Mouse (Mus musculus) midbrain, embryonic 10.5 days (tissue): ENCODE measurements around the gene Nus1. TPM values are rescaled to one million over a fixed set of nuclear protein-coding genes. Genes with fewer than 3 reads are reported as not detected.

Source experiments
- DNase-seq: peaks from one replicate; pipeline ENCODE4 v3.0.0-alpha.2; 2017; ENCODE audit warnings: low spot score
- H3K27ac ChIP-seq: fragments of 300-500 bp; sonication (generic); replicated peaks from 2 replicates; pipeline ENCODE4 v1.5.1; 2016; ENCODE audit warnings: mild to moderate bottlenecking
- H3K27me3 ChIP-seq: fragments of 300-500 bp; sonication (generic); 2 replicates; pipeline ENCODE4 v1.6.1; 2016; ENCODE audit warnings: low read depth, mild to moderate bottlenecking; ENCODE audit not compliant: poor library complexity, severe bottlenecking
- H3K36me3 ChIP-seq: fragments of 300-500 bp; sonication (generic); 2 replicates; pipeline ENCODE4 v1.6.1; 2016; ENCODE audit warnings: mild to moderate bottlenecking, moderate library complexity
- H3K4me1 ChIP-seq: fragments of 300-500 bp; sonication (generic); 2 replicates; pipeline ENCODE4 v1.6.1; 2016
- H3K4me3 ChIP-seq: fragments of 300-500 bp; sonication (generic); 2 replicates; pipeline ENCODE4 v1.5.1; 2016; ENCODE audit warnings: mild to moderate bottlenecking, moderate library complexity
- H3K9me3 ChIP-seq: fragments of 300-500 bp; sonication (generic); replicated peaks from 2 replicates; pipeline ENCODE4 v1.6.1; 2016; ENCODE audit warnings: mild to moderate bottlenecking
- WGBS: fragments of 180-500 bp; shearing (Covaris S2); methylation state at CpG from one replicate; pipeline ENCODE4 v1.1.7; 2016; 5-methylcytosine and 5-hydroxymethylcytosine counted together
- polyA plus RNA-seq: library from polyadenylated mRNA; unstranded; fragments of >200 nt; fragmentation: Nextera tagmentation; extraction: Ambion mirVana; gene quantifications from 2 replicates; pipeline ENCODE4 v1.2.1, GENCODE M21; 2016

Nus1 gene
- 11.3 and 13.1 TPM in 2 replicates for polyA plus RNA-seq

DNA sequence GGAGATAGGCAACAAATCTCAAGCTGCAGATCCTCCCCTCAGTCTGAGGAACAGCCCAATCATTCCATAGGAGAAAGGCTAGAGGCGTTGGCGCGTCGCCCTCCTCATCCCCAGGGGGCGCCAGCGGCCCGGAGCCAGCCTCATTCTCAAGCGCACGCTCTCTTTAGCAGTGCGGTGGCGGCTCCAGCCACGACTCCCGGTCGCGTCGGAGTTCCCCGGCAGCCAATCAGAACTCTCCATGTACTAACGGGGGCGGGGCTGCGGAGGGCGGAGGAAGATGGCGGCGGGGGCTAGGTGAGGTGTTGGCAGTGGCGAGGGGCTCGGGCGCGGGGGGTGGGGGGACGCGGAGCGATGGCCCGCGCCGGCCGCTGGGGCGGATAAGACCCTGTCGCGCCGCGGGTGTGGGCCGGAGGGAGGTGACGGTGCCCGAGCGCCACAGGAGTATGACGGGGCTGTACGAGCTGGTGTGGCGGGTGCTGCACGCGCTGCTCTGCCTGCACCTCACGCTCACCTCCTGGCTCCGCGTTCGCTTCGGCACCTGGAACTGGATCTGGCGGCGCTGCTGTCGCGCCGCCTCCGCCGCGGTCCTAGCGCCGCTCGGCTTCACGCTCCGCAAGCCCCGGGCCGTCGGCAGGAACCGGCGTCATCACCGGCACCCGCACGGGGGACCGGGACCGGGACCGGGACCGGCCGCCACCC is at the start of gene Nus1:
Gene Nus1, plus strand, starts transcription at position 249 of the 699 bp plus-strand sequence.
- Histone ChIP-seq H3K36me3 (peaks cover 3% of the 10 kb centered on the region; the same call in 1 of the 2 replicates), H3K9me3 (no peaks in the 10 kb centered on the region), H3K4me1 (peaks cover 18% of the 10 kb centered on the region), H3K4me3 (peak within 1 kb of the TSS; percentile 97), H3K27ac (peak within 1 kb of the TSS; percentile 90), H3K27me3 (no peaks in the 10 kb centered on the region)
- WGBS: under 1% methylated on average over 79 of the region's 79 CpGs
- DNase-seq: peak; percentile 98

DNA sequence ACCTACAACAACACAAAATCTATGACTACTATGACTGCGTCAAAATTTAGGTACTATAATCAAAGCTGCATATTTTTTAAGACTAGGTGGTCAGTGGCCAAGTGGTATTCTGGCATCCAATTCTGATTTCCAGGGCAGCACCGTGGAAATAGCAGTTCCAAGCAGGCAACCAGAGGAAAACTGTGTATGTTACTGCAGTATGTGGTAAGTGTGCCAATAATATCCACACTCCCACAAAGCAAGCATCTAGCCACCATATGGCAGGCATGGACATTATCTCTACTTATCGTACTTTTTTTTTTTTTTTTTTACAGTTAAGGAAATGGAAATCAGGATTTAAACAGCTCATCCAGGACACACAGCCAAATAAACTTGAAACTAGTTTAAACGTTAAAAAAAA is 49.0 kb upstream of the Nus1 start:
- WGBS: 95% methylated on average over 4 of the region's 4 CpGs
- no peak for DNase-seq

DNA sequence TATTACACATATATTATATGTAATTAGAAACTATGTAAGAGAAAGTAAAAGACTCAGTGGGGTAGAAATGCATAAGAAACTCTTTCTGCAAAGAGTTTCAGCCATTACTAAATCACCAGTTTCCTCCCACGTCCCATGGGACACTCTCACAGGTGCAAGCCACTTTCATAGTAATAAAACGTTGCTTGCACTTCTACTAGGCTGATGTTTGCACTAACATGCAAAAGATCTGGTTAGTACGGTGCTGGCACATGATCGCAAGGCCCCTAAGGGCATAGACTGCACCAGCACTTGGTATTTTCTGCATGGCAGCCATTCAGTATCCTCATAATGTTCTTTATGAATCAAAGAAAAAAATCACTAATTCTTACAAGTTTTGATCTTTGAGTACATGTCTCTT is 43.5 kb upstream of the Nus1 start:
- Histone ChIP-seq H3K27me3 (no peaks in the 10 kb centered on the region), H3K9me3 (no peaks in the 10 kb centered on the region), H3K36me3 (no peaks in the 10 kb centered on the region), H3K27ac (no peak overlapping the region), H3K4me1 (no peaks in the 10 kb centered on the region), H3K4me3 (no peak overlapping the region)
- DNase-seq: no peak
- WGBS: 88% methylated on average over 4 of the region's 4 CpGs

More for the DNA sequence above, 49.0 kb upstream of the Nus1 start:
- no peaks in the 10 kb centered on the region for H3K36me3 ChIP-seq
- no peak overlapping the region for H3K27ac ChIP-seq
- no peaks in the 10 kb centered on the region for H3K9me3 ChIP-seq
- H3K4me3 ChIP-seq: no peak overlapping the region
- H3K4me1 ChIP-seq: no peaks in the 10 kb centered on the region
- no peaks in the 10 kb centered on the region for H3K27me3 ChIP-seq

DNA sequence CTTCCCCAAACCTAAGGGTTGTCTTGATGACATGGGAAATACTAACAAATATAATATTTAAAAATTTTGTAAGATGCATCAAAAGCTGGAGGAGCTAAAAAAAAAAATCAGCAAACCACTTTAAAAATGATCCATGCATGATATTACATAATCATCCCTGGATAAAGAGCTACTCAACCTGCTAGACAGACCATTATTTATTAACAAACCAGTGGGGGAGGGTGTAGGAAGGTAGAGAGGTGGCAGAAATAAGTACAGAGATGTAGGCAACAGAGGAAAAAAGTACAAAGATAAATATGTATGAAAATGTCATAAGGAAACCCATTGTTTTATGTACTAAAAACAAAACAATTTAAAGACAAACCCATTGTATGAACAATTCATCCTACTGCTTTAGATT is 42.7 kb upstream of the Nus1 start:
- Histone ChIP-seq H3K4me3 (no peak overlapping the region), H3K36me3 (no peaks in the 10 kb centered on the region), H3K9me3 (no peaks in the 10 kb centered on the region), H3K27ac (no peak overlapping the region), H3K4me1 (peaks cover 6% of the 10 kb centered on the region), H3K27me3 (no peaks in the 10 kb centered on the region)
- DNase-seq: no peak

DNA sequence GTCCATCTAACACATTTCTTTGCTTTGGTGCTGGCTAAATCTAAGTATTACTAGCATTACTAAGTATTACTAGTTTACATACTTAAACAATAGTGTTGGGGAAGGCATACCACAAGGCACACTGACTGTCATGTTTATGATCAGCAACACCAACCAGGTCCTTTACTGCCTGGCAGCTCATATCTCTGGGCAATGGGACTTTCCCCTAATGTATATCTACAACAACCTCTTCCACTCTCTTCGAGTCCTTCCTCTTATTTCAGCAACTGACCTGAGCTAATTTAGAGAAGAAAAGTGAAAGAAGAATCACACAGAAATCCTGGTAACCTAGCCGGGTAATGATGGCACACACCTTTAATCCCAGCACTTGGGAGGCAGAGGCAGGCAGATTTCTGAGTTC is 40.9 kb upstream of the Nus1 start:
- no peaks in the 10 kb centered on the region for H3K27me3 ChIP-seq
- DNase-seq: no peak
- H3K36me3 ChIP-seq: no peaks in the 10 kb centered on the region
- peaks cover 22% of the 10 kb centered on the region for H3K4me1 ChIP-seq
- H3K27ac ChIP-seq: no peak overlapping the region
- H3K9me3 ChIP-seq: no peaks in the 10 kb centered on the region
- H3K4me3 ChIP-seq: no peak overlapping the region
- 89% methylated on average over 2 of the region's 2 CpGs for whole genome bisulfite sequencing

DNA sequence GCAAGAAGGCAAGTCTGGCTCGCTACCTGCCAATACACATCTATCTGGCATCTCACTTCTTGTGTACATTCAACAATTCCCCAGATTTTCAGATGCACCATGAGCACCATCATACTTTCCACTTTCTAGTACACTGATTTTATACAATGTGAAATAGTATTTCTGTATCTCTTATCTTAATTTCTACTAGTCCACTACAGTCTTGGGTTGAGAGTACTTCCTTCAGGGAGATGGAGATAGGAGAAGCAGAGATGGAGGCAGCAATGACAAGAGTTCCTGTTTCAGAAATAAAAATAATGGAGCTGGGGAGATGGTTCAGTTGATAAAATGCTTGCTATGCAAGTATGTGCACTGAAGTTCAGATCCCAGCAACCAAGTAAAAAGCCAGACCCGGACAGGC is 39.5 kb upstream of the Nus1 start:
- H3K9me3 ChIP-seq: no peaks in the 10 kb centered on the region
- DNase-seq: no peak
- H3K36me3 ChIP-seq: no peaks in the 10 kb centered on the region
- no peaks in the 10 kb centered on the region for H3K27me3 ChIP-seq
- H3K27ac ChIP-seq: no peak overlapping the region
- H3K4me3 ChIP-seq: no peak overlapping the region
- 96% methylated on average over 2 of the region's 2 CpGs for WGBS
- H3K4me1 ChIP-seq: peaks cover 27% of the 10 kb centered on the region

DNA sequence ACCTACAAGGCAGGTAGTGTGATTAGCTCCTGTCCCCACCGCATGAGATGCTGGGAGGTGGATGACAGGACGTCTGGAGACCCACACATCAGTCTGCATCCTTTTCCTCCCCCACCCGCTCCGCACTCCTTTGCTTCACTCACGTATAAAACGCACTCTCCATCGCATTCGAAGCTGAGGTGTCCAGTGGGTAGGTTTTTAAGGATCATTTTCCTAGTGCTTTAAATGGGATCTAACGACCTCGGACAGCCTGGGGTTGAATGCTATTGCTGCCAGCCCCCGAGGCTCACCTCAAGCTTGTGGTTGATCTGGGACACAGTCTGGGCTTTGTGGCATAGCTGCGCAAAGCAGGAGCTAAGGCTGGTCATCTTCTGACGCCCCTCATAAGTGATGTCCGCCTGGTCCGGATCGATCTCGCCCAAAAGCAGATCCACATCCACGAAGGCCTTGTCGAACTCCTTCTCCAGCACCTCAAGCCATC is 36.0 kb upstream of the Nus1 start:
- DNase-seq: no peak
- Histone ChIP-seq H3K4me3 (peak overlapping the region; percentile 88), H3K4me1 (peaks cover 29% of the 10 kb centered on the region), H3K36me3 (no peaks in the 10 kb centered on the region), H3K27ac (peak overlapping the region; percentile 95), H3K9me3 (no peaks in the 10 kb centered on the region), H3K27me3 (no peaks in the 10 kb centered on the region)
- under 1% methylated on average over 19 of the region's 19 CpGs for WGBS

DNA sequence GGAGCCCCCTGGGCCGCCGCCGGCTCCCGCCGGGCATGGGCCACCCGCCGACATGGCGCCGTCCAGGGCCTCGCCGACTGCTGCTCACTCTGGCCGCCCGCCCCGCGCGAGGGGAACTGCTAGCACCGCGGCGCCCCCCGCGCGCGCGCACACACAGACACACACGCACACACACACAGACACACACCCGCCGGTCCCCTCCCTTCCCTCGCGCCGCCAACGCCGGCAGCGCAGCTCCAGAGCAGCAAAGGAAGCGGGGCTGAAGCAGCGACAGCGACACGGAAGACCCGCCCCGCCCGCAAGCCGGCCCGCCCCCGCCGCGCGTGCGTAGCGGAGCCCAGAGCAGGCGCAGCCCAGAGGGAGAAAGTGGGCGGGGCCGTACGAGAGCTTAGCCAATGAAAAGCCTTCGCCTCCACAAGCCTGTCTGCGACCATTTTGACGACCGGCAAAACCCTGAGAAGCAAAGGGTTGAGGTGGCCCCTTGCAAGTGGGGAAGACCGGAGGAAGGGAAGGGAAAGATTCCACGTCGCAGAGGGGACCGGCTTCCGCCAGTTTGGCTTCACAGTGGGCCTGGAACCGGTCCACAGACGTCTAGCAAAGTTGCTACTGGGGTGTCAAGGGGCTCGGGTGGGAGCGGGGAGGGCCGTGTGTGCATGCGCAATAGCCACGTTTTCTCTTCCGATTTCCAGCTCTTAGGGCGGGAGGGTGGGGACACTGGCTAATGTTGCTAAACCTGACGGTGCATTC is 35.3 kb upstream of the Nus1 start, which contains the start of gene Gopc:
Gene Gopc, minus strand, starts transcription at position 280 of the 747 bp plus-strand sequence.
- H3K9me3 ChIP-seq: no peaks in the 10 kb centered on the region
- under 1% methylated on average over 62 of the region's 71 CpGs for WGBS
- no peaks in the 10 kb centered on the region for H3K36me3 ChIP-seq
- H3K4me3 ChIP-seq: peak within 1 kb of the TSS; percentile 88
- H3K4me1 ChIP-seq: peaks cover 29% of the 10 kb centered on the region
- DNase-seq: peak; percentile 96
- no peaks in the 10 kb centered on the region for H3K27me3 ChIP-seq
- H3K27ac ChIP-seq: peak within 1 kb of the TSS; percentile 95

DNA sequence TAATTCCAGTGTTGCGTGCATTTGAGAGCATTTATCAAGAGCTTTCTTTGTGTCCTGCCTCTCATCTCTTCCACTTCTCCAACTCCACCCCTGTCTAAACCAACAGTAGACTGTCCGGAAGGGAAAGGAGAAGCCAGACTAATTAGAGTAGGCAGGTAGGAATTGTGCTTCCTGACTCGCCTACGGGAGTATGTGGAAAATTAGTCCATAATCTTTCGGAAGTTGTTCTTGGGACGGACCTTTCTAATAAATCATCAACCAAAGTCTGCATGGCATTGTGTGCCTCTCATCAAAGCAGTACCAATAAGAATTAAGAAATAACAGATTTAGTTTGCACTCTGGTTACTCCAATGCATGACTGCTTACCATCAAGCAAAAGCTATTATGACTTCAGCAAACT is 34.3 kb upstream of the Nus1 start:
- H3K27ac ChIP-seq: peak overlapping the region; percentile 95
- H3K4me3 ChIP-seq: peak overlapping the region; percentile 88
- no peaks in the 10 kb centered on the region for H3K36me3 ChIP-seq
- no peak for DNase-seq
- peaks cover 29% of the 10 kb centered on the region for H3K4me1 ChIP-seq
- no peaks in the 10 kb centered on the region for H3K9me3 ChIP-seq
- 90% methylated on average over 6 of the region's 6 CpGs for WGBS
- H3K27me3 ChIP-seq: no peaks in the 10 kb centered on the region

DNA sequence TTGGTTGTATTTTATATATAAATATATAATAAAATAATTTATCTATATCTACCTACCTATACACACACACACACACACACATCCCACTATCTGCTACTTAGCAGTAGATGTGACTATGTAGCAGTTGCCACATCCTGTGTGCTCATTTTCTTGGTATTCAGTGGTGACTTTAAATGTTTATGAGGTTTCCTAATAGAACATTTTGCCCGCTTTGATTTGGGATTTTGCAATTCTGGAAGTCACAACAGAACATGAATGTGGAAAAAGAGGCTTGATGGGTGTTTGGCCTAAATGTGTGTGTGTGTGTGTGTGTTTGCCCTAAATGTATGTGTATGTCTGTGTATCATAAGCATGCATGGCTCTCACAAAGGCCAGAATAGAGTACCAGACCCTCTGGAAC is 33.8 kb upstream of the Nus1 start:
- Histone ChIP-seq H3K9me3 (no peaks in the 10 kb centered on the region), H3K4me1 (peaks cover 29% of the 10 kb centered on the region), H3K27me3 (no peaks in the 10 kb centered on the region), H3K4me3 (no peak overlapping the region), H3K27ac (no peak overlapping the region), H3K36me3 (no peaks in the 10 kb centered on the region)
- DNase-seq: no peak
- 96% methylated on average over 1 of the region's 1 CpGs for WGBS

DNA sequence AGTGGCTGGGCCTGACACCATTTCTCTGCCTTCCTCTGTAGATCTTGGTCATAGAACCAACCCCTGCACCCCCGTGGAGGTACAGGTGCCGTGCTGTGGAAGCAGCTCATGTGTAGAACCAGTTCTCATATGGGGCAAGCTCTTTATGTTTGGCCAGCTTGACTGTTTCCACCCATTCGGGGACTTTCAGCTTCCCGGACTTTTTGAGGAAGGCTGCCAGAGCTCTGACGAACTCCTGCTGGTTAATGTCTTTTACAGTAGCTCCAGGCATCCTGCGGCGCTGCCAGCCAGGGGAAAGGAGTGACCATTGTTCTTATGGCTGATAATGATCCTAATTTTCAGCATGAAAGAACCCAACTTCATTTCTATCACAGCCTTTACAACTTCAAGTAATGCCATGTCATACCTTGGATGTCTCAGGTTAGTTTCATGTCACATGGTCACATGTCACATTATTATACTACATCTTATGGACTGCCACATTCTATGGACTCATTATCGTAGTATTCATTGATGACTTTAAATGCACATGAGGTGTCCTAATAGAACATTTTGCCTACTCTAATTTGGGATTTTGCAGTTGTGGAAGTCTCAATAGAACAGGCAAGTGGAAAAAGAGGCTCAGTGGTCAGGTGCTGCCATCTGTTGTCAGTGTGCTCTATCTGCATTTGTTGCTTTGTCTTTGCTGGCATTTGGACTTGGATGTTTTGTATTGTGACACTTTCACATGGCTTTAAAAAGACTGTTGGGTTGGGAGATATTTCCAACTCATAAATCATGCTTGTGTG is 32.3 kb upstream of the Nus1 start:
- Histone ChIP-seq H3K27ac (no peak overlapping the region), H3K4me3 (no peak overlapping the region), H3K27me3 (no peaks in the 10 kb centered on the region), H3K9me3 (no peaks in the 10 kb centered on the region), H3K4me1 (peaks cover 19% of the 10 kb centered on the region), H3K36me3 (no peaks in the 10 kb centered on the region)
- 55% methylated on average over 8 of the region's 8 CpGs for WGBS
- DNase-seq: peak; percentile 19

DNA sequence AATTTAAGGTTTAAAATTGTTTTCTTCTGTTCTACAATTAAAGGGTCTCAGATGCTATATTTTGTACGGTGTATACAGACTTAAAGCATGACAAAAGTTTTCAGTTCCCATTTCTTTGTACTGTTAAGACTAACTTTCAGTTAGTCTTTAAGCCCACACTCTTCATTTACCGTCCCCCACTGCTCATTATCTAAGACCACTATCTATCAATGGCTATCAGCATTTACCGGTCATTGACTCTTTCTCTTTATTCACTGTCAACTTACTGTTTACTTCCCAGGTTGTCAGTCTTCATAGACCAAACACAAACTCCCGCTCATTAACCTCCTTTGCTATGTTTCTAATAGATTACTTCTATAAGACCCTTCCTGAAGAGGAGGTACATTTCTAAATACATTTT is 30.2 kb upstream of the Nus1 start:
- no peaks in the 10 kb centered on the region for H3K9me3 ChIP-seq
- 85% methylated on average over 4 of the region's 4 CpGs for WGBS
- H3K27me3 ChIP-seq: no peaks in the 10 kb centered on the region
- DNase-seq: no peak
- peaks cover 7% of the 10 kb centered on the region for H3K4me1 ChIP-seq
- H3K27ac ChIP-seq: no peak overlapping the region
- H3K4me3 ChIP-seq: no peak overlapping the region
- H3K36me3 ChIP-seq: no peaks in the 10 kb centered on the region
